Mouse (Mus musculus) heart, adult 18-20 months (tissue): Measurements from ENCODE around the gene Fgfr2. TPM values are rescaled to one million over a fixed set of nuclear protein-coding genes. Genes with fewer than 3 reads are reported as not detected.

ENCODE experiments used
- DNase-seq, 2 experiments: peaks; one replicate each; pipeline ENCODE4 v3.0.0; 2021 to 2022; ENCODE audit warnings: mixed read lengths in 1 of 2
- total RNA-seq, 2 experiments: library from RNA; stranded (reverse); gene quantifications; 2 replicates each; pipeline ENCODE4 v1.2.3; 2021

Fgfr2 gene
- total RNA-seq, 2 experiments from 2014 or later, result 1.3 to 2.6 TPM

- no peak for DNase-seq
These were observed 2146.7 kb downstream of the Fgfr2 start for GRCm38 (mm10) chr7:130976305-130976935.

- peak in 1 of 2 experiments; percentile 50 for DNase-seq
These were observed 2150.4 kb downstream of the Fgfr2 start for GRCm38 (mm10) chr7:130972767-130973166.

GRCm38 (mm10) chr7:130969507-130969906 is 2153.6 kb downstream of the Fgfr2 start:
- no peak for DNase-seq

GRCm38 (mm10) chr7:130969076-130969475 is 2154.1 kb downstream of the Fgfr2 start:
- peak in 1 of 2 experiments; percentile 58 for DNase-seq

GRCm38 (mm10) chr7:130968537-130968936 is 2154.6 kb downstream of the Fgfr2 start:
- peak; percentile 70 to 77 for DNase-seq

GRCm38 (mm10) chr7:130967901-130968300 is 2155.2 kb downstream of the Fgfr2 start:
- no peak for DNase-seq

- no peak for DNase-seq
These were observed 2156.3 kb downstream of the Fgfr2 start for GRCm38 (mm10) chr7:130966876-130967275.

- no peak for DNase-seq
These were observed 2156.7 kb downstream of the Fgfr2 start for GRCm38 (mm10) chr7:130966451-130966850.

GRCm38 (mm10) chr7:130965909-130966365 is 2157.2 kb downstream of the Fgfr2 start:
- peak; percentile 70 to 85 for DNase-seq

- no peak for DNase-seq
These were observed 2157.8 kb downstream of the Fgfr2 start for GRCm38 (mm10) chr7:130965396-130965795.

- peak; percentile 83 to 84 for DNase-seq
These were observed 2158.5 kb downstream of the Fgfr2 start for GRCm38 (mm10) chr7:130964686-130965085.

- DNase-seq, result no peak
These were observed 2161.7 kb downstream of the Fgfr2 start for GRCm38 (mm10) chr7:130961429-130961828.

GRCm38 (mm10) chr7:130959868-130960267 is 2163.3 kb downstream of the Fgfr2 start:
- peak; percentile 90 to 92 for DNase-seq

GRCm38 (mm10) chr7:130958551-130958950 is 2164.6 kb downstream of the Fgfr2 start:
- DNase-seq, result no peak

- no peak for DNase-seq
These were observed 2169.0 kb downstream of the Fgfr2 start for GRCm38 (mm10) chr7:130954177-130954601.

GRCm38 (mm10) chr7:130953376-130953775 is 2169.8 kb downstream of the Fgfr2 start:
- no peak for DNase-seq

- DNase-seq, result no peak
These were observed 2172.1 kb downstream of the Fgfr2 start for GRCm38 (mm10) chr7:130951004-130951403.

GRCm38 (mm10) chr7:130950482-130950881 is 2172.7 kb downstream of the Fgfr2 start:
- DNase-seq, result no peak

GRCm38 (mm10) chr7:130949331-130949751 is 2173.8 kb downstream of the Fgfr2 start:
- peak; percentile 64 to 75 for DNase-seq

- DNase-seq, result peak; percentile 50 to 55
These were observed 2174.5 kb downstream of the Fgfr2 start for GRCm38 (mm10) chr7:130948563-130949208.

GRCm38 (mm10) chr7:130946303-130946702 is 2176.8 kb downstream of the Fgfr2 start:
- no peak for DNase-seq

GRCm38 (mm10) chr7:130945730-130946129 is 2177.4 kb downstream of the Fgfr2 start:
- no peak for DNase-seq

GRCm38 (mm10) chr7:130944766-130945475 is 2178.2 kb downstream of the Fgfr2 start:
- DNase-seq, result no peak
